In the genomic region with DNA sequence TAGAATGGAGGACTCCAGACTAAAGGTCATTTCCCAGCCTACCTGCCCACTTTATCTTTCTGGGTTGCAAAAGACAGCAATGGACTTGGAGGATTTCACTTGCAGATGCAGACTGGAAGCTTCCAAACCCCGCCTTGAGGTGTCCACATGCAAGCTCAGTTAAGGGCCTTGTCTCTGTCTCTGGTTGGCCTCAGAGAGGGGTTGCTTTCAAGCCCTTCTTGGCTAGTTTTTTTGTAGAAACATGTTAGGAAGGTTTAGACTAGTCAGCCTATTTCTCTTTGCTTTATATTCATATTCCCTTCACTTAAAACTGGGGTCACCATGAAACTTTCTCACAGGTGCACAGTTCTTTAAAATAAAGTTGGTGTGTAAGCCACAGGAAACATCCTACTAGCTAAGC, we compare ENCODE assay signal across 11 mouse cellular contexts. TPM values are rescaled to one million over a fixed set of nuclear protein-coding genes. Genes with fewer than 3 reads are reported as not detected.
A peak's percentile ranks its signal among the peaks of the same experiment; 100 is the strongest.
DNase-seq lines count a peak whose midpoint lies in the region; ATAC-seq lines count a peak whose summit lies in the region.
"Had no signal": no experiment of that assay in that cellular context is flagged by ENCODE, and none has a peak within 500 bp of the region (broad histone marks: within the 10 kb centered on the region; RNA-seq: fewer than 3 reads in every experiment).

A gene (minus strand): TSS at position 101 of the 400 bp plus-strand sequence.

- H3K4me1 ChIP-seq in heart, embryonic 13.5 days = peaks cover 4% of the 10 kb centered on the region; the same call in 1 of the 2 replicates
- H3K4me1 ChIP-seq in hindbrain, embryonic 12.5 days = peaks cover 7% of the 10 kb centered on the region
- H3K4me1 ChIP-seq in midbrain, embryonic 12.5 days = peaks cover 6% of the 10 kb centered on the region; the same call in 1 of the 2 replicates

- H3K36me3 ChIP-seq in heart, embryonic 13.5 days = no peaks in the 10 kb centered on the region
- H3K36me3 ChIP-seq in hindbrain, embryonic 12.5 days = no peaks in the 10 kb centered on the region
- no peaks in the 10 kb centered on the region for H3K36me3 ChIP-seq in midbrain, embryonic 12.5 days

- ATAC-seq in heart, embryonic 13.5 days (ENCODE audit: extremely low read depth, insufficient number of reproducible peaks, low FRiP score, low TSS enrichment) = no peak
- ATAC-seq in hindbrain, embryonic 12.5 days (ENCODE audit: low FRiP score) = no peak
- no peak for ATAC-seq in midbrain, embryonic 12.5 days (ENCODE audit: low FRiP score, low read depth)

- H3K4me2 ChIP-seq in heart, embryonic 13.5 days = peak within 1 kb of the TSS; percentile 95
- peak within 1 kb of the TSS; percentile 83 for H3K4me2 ChIP-seq in hindbrain, embryonic 12.5 days (replicated peaks)
- peak within 1 kb of the TSS; percentile 79 for H3K4me2 ChIP-seq in midbrain, embryonic 12.5 days (replicated peaks)

- WGBS in heart, embryonic 13.5 days = 62% methylated on average over 1 of the region's 1 CpGs
- 52% methylated on average over 1 of the region's 1 CpGs for whole genome bisulfite sequencing in hindbrain, embryonic 12.5 days
- WGBS in midbrain, embryonic 12.5 days = 47% methylated on average over 1 of the region's 1 CpGs

- H3K9me3 ChIP-seq in heart, embryonic 13.5 days = no peaks in the 10 kb centered on the region
- H3K9me3 ChIP-seq in hindbrain, embryonic 12.5 days (replicated peaks) = no peaks in the 10 kb centered on the region
- no peaks in the 10 kb centered on the region for H3K9me3 ChIP-seq in midbrain, embryonic 12.5 days

- 0 out of 2 replicates have a peak, but pooled peaks cover 4% of the 10 kb centered on the region for H3K27me3 ChIP-seq in heart, embryonic 13.5 days (replicated peaks)
- H3K27me3 ChIP-seq in hindbrain, embryonic 12.5 days = peaks cover 4% of the 10 kb centered on the region; the same call in 1 of the 2 replicates
- H3K27me3 ChIP-seq in midbrain, embryonic 12.5 days = peaks cover 31% of the 10 kb centered on the region

- intact Hi-C loops in gastrocnemius, postnatal 14 days (cut with DNase I; ENCODE audit: low total_unique reads) = no loop called here

- peak within 1 kb of the TSS; percentile 78 for H3K9ac ChIP-seq in heart, embryonic 13.5 days
- H3K9ac ChIP-seq in hindbrain, embryonic 12.5 days = peak within 1 kb of the TSS; percentile 64
- peak within 1 kb of the TSS; percentile 52 for H3K9ac ChIP-seq in midbrain, embryonic 12.5 days (replicated peaks)

- no peak for DNase-seq in heart, adult 9 months (ENCODE audit: low spot score in 2 of 2)
- DNase-seq in R1 (ENCODE audit: low read depth, low spot score) = peak; percentile 2
- no peak for DNase-seq in gastrocnemius, postnatal 14 days
- no peak for DNase-seq in frontal cortex, postnatal 36 days (ENCODE audit: low spot score in 2 of 2)
- no peak for DNase-seq in kidney, postnatal 4 days
- DNase-seq: B cell, adult 2 months; kidney, postnatal 36 days had no signal

- peak within 1 kb of the TSS; percentile 62 for H3K4me3 ChIP-seq in heart, embryonic 13.5 days
- peak within 1 kb of the TSS; percentile 39 for H3K4me3 ChIP-seq in hindbrain, embryonic 12.5 days
- H3K4me3 ChIP-seq in midbrain, embryonic 12.5 days = peak within 1 kb of the TSS; percentile 44

- H3K27ac ChIP-seq in heart, embryonic 13.5 days (replicated peaks) = no peak within 1 kb of the TSS
- H3K27ac ChIP-seq in hindbrain, embryonic 12.5 days = no peak within 1 kb of the TSS
- H3K27ac ChIP-seq in midbrain, embryonic 12.5 days (replicated peaks) = no peak within 1 kb of the TSS

RNA-seq across cellular contexts. Expression of the gene that starts here (rescaled TPM):
- 1.3 and 1.4 TPM in 2 replicates for polyA plus RNA-seq in heart, embryonic 13.5 days (2015; fragmentation: Nextera tagmentation; extraction: Ambion mirVana)
- polyA plus RNA-seq in hindbrain, embryonic 12.5 days (2016; fragmentation: Nextera tagmentation; extraction: Ambion mirVana) = 3.6 and 4.9 TPM in 2 replicates
- 1.6 and 2.6 TPM in 2 replicates for polyA plus RNA-seq in midbrain, embryonic 12.5 days (2016; fragmentation: Nextera tagmentation; extraction: Ambion mirVana)
- total RNA-seq in gastrocnemius, postnatal 14 days (2021) = not detected
- total RNA-seq: monocyte, adult 5-6 weeks had no signal
